Mouse (Mus musculus): ENCODE data around the gene Ctf1. TPM values are rescaled to one million over a fixed set of nuclear protein-coding genes. Genes with fewer than 3 reads are reported as not detected.
A peak's percentile ranks its signal among the peaks of the same experiment; 100 is the strongest.

Ctf1 gene
- polyA plus RNA-seq, 1 experiment from 2014 or later: 5.1 TPM

- H3K4me1 ChIP-seq: peaks cover 37% of the 10 kb centered on the region
- H3K4me3 ChIP-seq: no peak overlapping the region
- H3K27me3 ChIP-seq (ENCODE audit: low read depth, poor library complexity, severe bottlenecking): no peaks in the 10 kb centered on the region
- no peaks in the 10 kb centered on the region for H3K9me3 ChIP-seq (replicated peaks)
- WGBS: 94% methylated on average over 8 of the region's 8 CpGs
- no peak overlapping the region for H3K27ac ChIP-seq (replicated peaks)
- H3K36me3 ChIP-seq: peaks cover 61% of the 10 kb centered on the region
- no peak for DNase-seq (ENCODE audit: low spot score)
Measured at GRCm38 (mm10) chr7:127703561-127704178, 8.9 kb upstream of the Ctf1 start.

- 83% methylated on average over 6 of the region's 6 CpGs for WGBS
Measured at GRCm38 (mm10) chr7:127704598-127704997, 7.9 kb upstream of the Ctf1 start.

GRCm38 (mm10) chr7:127705706-127706105, 6.8 kb upstream of the Ctf1 start:
- peaks cover 47% of the 10 kb centered on the region for H3K36me3 ChIP-seq

More at GRCm38 (mm10) chr7:127704598-127704997, 7.9 kb upstream of the Ctf1 start:
- H3K36me3 ChIP-seq: peaks cover 56% of the 10 kb centered on the region
- H3K4me3 ChIP-seq: no peak overlapping the region
- no peaks in the 10 kb centered on the region for H3K9me3 ChIP-seq (replicated peaks)
- no peak for DNase-seq (ENCODE audit: low spot score)
- no peaks in the 10 kb centered on the region for H3K27me3 ChIP-seq (ENCODE audit: low read depth, poor library complexity, severe bottlenecking)
- H3K27ac ChIP-seq (replicated peaks): no peak overlapping the region; the same call in 1 of the 2 replicates
- peaks cover 45% of the 10 kb centered on the region for H3K4me1 ChIP-seq

DNA sequence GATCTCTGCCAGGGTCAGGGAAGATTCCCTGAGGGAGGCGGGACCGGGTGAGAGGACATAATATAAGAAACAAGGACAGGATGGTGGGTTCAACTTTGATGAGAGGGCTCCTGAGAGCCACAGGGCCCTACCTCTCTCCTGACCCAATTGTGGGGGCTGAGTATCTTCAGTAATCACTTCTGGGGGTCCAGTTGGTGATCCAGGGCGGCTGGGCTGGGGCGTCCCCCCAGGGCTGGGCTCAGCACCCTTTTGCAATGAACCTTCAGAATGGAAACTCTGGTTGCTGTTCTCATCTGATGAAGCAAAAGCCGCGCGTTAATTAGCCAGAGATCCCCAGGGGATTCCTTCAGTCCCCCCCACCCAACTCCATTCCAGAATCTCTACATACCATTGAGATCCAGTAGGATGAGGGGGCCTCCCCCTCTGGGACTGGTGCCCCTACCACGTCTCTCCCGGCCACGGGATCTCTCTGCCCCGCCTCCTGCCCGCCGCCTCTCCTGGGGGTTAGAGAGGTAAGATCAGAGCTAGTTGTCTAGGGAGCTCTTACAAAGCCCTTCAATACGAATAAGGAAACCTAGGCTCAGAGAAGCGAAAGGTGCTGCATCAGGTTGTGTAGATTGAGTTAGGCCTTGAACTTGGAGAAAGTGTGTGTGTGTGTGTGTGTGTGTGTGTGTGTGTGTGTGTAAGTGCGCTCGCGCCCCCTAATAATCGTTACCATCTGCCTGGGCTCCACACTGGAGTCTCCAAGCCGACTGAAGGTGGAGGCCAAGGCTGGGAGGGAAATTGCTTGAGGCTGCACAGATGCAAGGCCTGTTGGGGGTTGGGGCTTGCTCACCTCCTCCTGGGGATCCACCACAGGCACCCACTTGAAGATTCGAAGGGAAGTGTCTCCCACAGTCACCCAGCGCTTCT, 5.2 kb upstream of the Ctf1 start:
- WGBS: 24% methylated on average over 22 of the region's 22 CpGs
- H3K4me1 ChIP-seq: peaks cover 57% of the 10 kb centered on the region
- no peaks in the 10 kb centered on the region for H3K9me3 ChIP-seq (replicated peaks)

More at GRCm38 (mm10) chr7:127705706-127706105, 6.8 kb upstream of the Ctf1 start:
- Histone ChIP-seq H3K27me3 (ENCODE audit: low read depth, poor library complexity, severe bottlenecking) (no peaks in the 10 kb centered on the region), H3K9me3 (replicated peaks) (no peaks in the 10 kb centered on the region), H3K4me3 (no peak overlapping the region), H3K4me1 (peaks cover 45% of the 10 kb centered on the region), H3K27ac (replicated peaks) (no peak overlapping the region)
- DNase-seq (ENCODE audit: low spot score): no peak
- 85% methylated on average over 4 of the region's 4 CpGs for WGBS

DNA sequence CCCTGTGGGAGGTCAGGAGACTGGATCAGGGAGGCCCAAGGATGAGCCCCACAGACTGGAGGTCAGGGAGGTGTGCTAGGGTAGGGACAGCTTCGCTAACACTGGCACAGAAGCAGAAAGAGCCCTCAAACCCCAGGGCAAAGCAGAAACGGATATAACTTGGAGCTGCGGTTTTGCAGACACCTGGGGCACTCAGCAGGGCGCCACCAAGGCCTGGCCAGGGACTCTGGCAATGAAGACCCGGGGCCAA, 4.7 kb upstream of the Ctf1 start:
- WGBS: 2% methylated on average over 5 of the region's 5 CpGs
- no peak for DNase-seq (ENCODE audit: low spot score)
- H3K27ac ChIP-seq (replicated peaks): peak overlapping the region; percentile 96
- peaks cover 41% of the 10 kb centered on the region for H3K36me3 ChIP-seq
- H3K4me3 ChIP-seq: peak overlapping the region; percentile 81
- H3K9me3 ChIP-seq (replicated peaks): no peaks in the 10 kb centered on the region
- peaks cover 63% of the 10 kb centered on the region for H3K4me1 ChIP-seq
- H3K27me3 ChIP-seq (ENCODE audit: low read depth, poor library complexity, severe bottlenecking): no peaks in the 10 kb centered on the region

More for the DNA sequence above, 5.2 kb upstream of the Ctf1 start:
- Histone ChIP-seq H3K4me3 (peak overlapping the region; percentile 81), H3K27me3 (ENCODE audit: low read depth, poor library complexity, severe bottlenecking) (no peaks in the 10 kb centered on the region), H3K36me3 (peaks cover 47% of the 10 kb centered on the region), H3K27ac (replicated peaks) (peak overlapping the region; percentile 96)
- DNase-seq (ENCODE audit: low spot score): no peak

GRCm38 (mm10) chr7:127708207-127709078, 4.1 kb upstream of the Ctf1 start, which contains the start of gene Bcl7c:
Gene Bcl7c (minus strand): TSS chr7:127708933.
- no peaks in the 10 kb centered on the region for H3K9me3 ChIP-seq (replicated peaks)
- peak within 1 kb of the TSS; percentile 96 for H3K27ac ChIP-seq (replicated peaks)
- peaks cover 69% of the 10 kb centered on the region for H3K4me1 ChIP-seq
- WGBS: under 1% methylated on average over 83 of the region's 90 CpGs
- H3K4me3 ChIP-seq: peak within 1 kb of the TSS; percentile 81
- DNase-seq (ENCODE audit: low spot score): peak; percentile 93
- peaks cover 35% of the 10 kb centered on the region for H3K36me3 ChIP-seq
- H3K27me3 ChIP-seq (ENCODE audit: low read depth, poor library complexity, severe bottlenecking): no peaks in the 10 kb centered on the region

- H3K27me3 ChIP-seq (ENCODE audit: low read depth, poor library complexity, severe bottlenecking): no peaks in the 10 kb centered on the region
- no peaks in the 10 kb centered on the region for H3K9me3 ChIP-seq (replicated peaks)
- no peak for DNase-seq (ENCODE audit: low spot score)
- H3K27ac ChIP-seq (replicated peaks): peak overlapping the region; percentile 96
- H3K4me3 ChIP-seq: peak overlapping the region; percentile 81
- 80% methylated on average over 5 of the region's 5 CpGs for WGBS
- H3K4me1 ChIP-seq: peaks cover 73% of the 10 kb centered on the region
- peaks cover 26% of the 10 kb centered on the region for H3K36me3 ChIP-seq
Measured at GRCm38 (mm10) chr7:127709261-127709979, 3.1 kb upstream of the Ctf1 start.

- Histone ChIP-seq H3K27me3 (ENCODE audit: low read depth, poor library complexity, severe bottlenecking) (peaks cover 4% of the 10 kb centered on the region; the same call in 1 of the 2 replicates), H3K36me3 (peaks cover 11% of the 10 kb centered on the region), H3K27ac (replicated peaks) (no peak overlapping the region), H3K4me1 (peaks cover 61% of the 10 kb centered on the region), H3K4me3 (no peak overlapping the region), H3K9me3 (replicated peaks) (no peaks in the 10 kb centered on the region)
- WGBS: 89% methylated on average over 3 of the region's 3 CpGs
- DNase-seq (ENCODE audit: low spot score): no peak
Measured at GRCm38 (mm10) chr7:127711031-127711430, 1.5 kb upstream of the Ctf1 start.

GRCm38 (mm10) chr7:127711456-127711855, 1.1 kb upstream of the Ctf1 start:
- Histone ChIP-seq H3K27me3 (ENCODE audit: low read depth, poor library complexity, severe bottlenecking) (peaks cover 9% of the 10 kb centered on the region; the same call in 1 of the 2 replicates), H3K27ac (replicated peaks) (no peak overlapping the region), H3K4me1 (peaks cover 59% of the 10 kb centered on the region), H3K36me3 (peaks cover 7% of the 10 kb centered on the region), H3K9me3 (replicated peaks) (no peaks in the 10 kb centered on the region), H3K4me3 (no peak overlapping the region)
- no peak for DNase-seq (ENCODE audit: low spot score)
- WGBS: 80% methylated on average over 3 of the region's 3 CpGs

DNA sequence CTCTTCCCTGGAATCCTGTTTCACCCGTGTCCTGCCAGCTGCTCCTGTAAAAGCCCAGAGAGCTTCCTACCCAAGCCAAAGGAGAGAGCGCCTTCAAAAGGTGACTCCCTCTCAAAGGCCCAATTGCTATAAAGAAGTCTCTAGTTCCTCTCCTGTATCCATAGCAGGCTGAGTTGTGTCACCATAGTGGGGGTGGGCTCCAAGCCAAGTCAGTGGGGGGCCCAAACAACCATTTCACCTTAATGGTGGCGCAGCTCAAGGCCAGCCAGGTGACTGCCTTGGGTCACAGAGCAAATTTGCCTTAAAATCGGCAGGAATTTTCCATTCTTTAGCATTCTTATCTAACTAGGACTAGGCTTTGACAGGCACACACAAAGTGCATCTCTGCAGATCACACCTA, 2.3 kb downstream of the Ctf1 start:
- WGBS: 87% methylated on average over 4 of the region's 4 CpGs

GRCm38 (mm10) chr7:127716992-127717391, 4.5 kb downstream of the Ctf1 start:
- under 1% methylated on average over 41 of the region's 41 CpGs for WGBS
- H3K27ac ChIP-seq (replicated peaks): peak overlapping the region; percentile 79

More for the DNA sequence above, 2.3 kb downstream of the Ctf1 start:
- Histone ChIP-seq H3K36me3 (no peaks in the 10 kb centered on the region), H3K27ac (replicated peaks) (no peak overlapping the region), H3K4me1 (peaks cover 45% of the 10 kb centered on the region), H3K9me3 (replicated peaks) (no peaks in the 10 kb centered on the region), H3K27me3 (ENCODE audit: low read depth, poor library complexity, severe bottlenecking) (peaks cover 19% of the 10 kb centered on the region; the same call in 1 of the 2 replicates), H3K4me3 (no peak overlapping the region)
- DNase-seq (ENCODE audit: low spot score): no peak

GRCm38 (mm10) chr7:127718339-127718738, 5.8 kb downstream of the Ctf1 start:
- Histone ChIP-seq H3K27me3 (ENCODE audit: low read depth, poor library complexity, severe bottlenecking) (peaks cover 19% of the 10 kb centered on the region; the same call in 1 of the 2 replicates), H3K36me3 (no peaks in the 10 kb centered on the region), H3K4me3 (no peak overlapping the region), H3K27ac (replicated peaks) (no peak overlapping the region), H3K4me1 (peaks cover 22% of the 10 kb centered on the region), H3K9me3 (replicated peaks) (no peaks in the 10 kb centered on the region)
- WGBS: 89% methylated on average over 6 of the region's 6 CpGs
- no peak for DNase-seq (ENCODE audit: low spot score)

More at GRCm38 (mm10) chr7:127716992-127717391, 4.5 kb downstream of the Ctf1 start:
- peaks cover 36% of the 10 kb centered on the region for H3K4me1 ChIP-seq
- H3K36me3 ChIP-seq: no peaks in the 10 kb centered on the region
- peaks cover 19% of the 10 kb centered on the region; the same call in 1 of the 2 replicates for H3K27me3 ChIP-seq (ENCODE audit: low read depth, poor library complexity, severe bottlenecking)
- DNase-seq (ENCODE audit: low spot score): peak; percentile 77
- H3K9me3 ChIP-seq (replicated peaks): no peaks in the 10 kb centered on the region
- H3K4me3 ChIP-seq: peak overlapping the region; percentile 55
